Mouse (Mus musculus) ZHBTc4 (cell line): ENCODE results near the gene Snrnp35.

Experiments used
- DNase-seq: peaks from one replicate; pipeline ENCODE4 v3.0.0-alpha.2; 2011; ENCODE audit warnings: low read depth, low spot score

The Snrnp35 gene

DNA sequence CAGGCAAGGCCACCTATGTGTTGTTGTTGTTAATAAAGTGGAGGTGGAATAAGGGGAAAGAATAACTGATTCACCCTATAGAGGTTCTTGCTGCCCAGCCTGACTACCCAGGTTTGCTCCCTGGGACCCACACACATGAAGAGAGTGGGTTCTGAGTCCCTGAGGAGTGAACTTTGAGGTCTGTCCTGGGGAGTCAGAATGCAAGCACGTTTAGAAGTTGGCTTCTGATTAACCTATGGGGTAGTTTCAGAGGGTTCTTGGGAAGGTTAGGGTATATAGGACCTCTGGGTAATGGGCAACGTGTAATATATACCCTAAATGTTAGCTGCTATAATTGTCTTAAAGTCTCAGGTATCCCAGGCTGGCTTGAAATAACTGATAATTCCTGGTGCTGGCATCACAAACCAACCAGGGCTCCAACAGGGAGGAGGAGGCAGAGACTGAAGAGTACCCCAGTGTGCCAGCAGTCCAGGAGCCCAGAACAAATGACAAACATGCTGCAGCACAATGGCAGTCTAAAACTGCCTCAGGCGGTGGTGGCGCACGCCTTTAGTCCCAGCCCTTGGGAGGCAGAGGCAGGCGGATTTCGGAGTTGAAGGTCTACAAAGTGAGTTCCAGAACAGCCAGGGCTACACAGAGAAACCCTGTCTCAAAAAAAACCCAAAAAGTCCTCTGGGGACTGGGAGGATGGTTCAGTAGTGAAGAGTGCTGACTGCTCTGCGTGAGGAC, 20.5 kb upstream of the Snrnp35 start:
- peak; percentile 55 for DNase-seq

DNA sequence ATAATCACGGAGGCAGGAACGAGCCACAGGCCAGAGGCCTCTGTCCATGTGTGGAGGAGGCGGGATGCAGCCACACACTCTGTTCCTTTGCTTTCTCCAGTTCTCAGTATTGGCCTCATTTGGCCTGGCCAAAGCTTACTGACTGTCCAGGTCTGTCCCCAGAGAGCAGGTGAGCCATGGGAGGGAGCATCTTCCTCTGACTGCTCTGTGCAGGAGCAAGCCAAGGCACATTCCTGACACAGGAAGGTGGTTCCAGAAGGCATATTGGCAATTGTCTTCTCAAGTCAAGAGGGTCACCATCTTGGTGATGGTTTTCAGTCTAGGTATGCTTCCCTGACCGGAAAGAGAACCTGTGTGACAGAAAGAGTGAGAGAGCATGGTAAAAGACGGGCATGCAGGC, 19.5 kb upstream of the Snrnp35 start:
- no peak for DNase-seq

DNA sequence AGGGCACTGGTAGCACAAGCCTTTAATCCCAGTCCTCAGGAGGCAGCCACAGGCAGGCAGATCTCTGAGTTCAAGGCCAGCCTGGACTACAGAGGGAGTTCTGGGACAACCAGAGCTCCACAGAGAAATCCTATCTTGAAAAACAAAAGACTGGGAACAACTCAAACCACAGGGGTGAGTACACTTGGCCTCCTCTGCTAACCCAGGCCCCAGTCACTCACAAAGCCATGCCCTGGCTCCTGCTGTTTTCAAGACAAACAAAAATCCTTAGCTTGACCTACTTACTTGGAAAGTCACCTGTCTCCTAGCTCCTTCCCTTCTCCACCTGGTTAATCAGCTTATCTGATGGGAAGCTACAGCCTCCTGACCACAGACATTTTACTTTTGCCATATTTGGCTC, 18.0 kb upstream of the Snrnp35 start:
- peak; percentile 34 for DNase-seq

DNA sequence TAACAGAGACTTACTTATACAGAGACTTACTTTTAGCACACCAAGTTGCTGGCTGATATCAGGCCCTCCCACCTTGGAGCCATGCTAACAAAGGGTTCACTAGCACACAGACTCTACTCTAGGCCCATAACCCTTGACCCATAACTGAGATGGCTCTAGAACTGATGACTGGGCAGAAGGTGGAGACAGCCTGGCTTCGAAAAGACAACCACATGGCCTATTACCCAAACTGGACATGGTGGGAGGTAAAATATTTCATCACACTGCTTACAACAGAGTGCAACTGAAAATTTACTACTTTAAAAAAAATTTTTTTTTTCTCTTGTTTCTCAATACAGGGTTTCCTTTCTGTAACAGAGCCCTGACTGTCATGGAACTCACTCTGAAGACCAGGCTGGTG, 15.2 kb upstream of the Snrnp35 start:
- DNase-seq, result no peak

DNA sequence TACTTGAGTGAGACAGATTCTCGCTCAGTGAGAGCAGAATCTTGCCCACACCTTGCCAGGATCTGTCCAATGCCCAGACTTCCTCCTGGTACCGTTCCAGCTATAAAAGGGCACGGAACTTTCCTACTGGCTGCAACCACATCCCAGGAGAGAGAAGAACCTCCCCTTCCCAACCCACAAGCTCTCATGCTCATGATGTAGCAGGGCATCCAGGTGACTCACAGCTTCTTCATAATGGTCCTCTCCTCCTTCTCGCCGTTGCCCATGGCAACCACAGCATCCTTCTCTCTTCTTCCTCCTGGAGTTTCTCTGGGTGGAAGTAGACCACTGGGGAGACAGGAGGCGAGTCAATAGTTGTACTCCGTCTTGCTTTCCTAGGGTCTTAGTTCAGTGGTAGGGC, 14.6 kb upstream of the Snrnp35 start:
- no peak for DNase-seq

DNA sequence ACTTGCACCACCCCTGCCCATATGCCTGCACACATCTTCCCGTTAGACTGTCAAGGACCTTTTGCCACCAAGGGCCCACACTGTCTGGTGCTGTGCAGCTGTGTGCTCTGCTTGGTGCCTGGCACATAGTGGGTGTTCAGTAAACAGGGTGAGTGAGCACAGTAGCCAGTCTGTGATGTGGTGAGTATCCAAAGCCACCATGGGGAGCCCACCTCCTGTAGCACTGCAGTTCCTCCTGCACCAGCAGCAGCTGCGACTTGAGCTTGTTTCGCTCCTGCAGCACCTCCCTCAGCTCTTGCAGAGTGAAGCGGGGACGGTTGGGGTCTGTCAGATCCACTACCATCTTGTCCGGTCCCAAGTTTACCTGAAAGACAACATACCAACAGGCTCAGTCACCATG, 13.4 kb upstream of the Snrnp35 start:
- no peak for DNase-seq

DNA sequence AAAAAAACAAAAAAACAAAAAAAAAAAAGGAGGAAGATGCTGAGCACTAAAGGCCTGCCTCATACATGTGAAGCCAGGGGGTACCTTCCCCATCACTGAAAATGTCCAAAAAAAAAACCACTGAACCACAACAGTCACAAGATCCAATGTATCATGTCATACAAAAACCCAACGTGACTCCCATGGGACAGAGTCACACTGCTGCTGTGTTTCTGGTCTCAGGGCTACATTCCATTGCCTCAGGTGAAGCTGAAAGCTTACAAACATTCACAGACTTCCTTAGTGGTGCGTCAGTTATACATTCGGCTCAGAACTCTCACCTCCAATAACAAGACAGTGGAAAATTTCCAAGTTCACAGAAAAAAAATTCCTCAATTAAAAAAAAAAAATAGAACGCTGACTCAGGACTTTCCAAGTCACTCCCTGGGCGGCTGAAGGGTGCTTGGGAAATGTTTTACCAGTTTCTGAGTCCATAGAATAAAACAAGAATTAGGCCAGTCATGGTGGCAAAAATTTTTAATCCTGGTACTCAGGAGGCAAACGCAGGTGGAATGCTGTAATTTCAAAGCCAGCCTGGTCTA, 12.3 kb upstream of the Snrnp35 start:
- DNase-seq, result no peak

DNA sequence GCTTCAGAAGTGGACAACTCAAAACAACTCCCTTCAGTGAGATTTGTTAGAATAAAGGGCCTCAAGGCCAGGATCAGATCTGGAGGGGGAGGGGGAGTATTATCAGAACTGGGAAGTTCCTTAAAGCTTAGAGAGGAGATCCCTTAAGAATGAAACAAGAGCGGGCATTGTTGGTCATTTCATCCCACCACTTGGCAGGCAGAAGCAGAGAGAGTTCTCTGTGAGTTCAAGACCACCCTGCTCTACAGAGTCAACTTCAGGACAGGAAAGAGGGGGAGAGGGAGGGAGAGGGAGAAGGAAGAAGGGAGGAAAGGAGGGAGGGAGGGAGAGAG, 4.1 kb upstream of the Snrnp35 start:
- DNase-seq, result no peak

DNA sequence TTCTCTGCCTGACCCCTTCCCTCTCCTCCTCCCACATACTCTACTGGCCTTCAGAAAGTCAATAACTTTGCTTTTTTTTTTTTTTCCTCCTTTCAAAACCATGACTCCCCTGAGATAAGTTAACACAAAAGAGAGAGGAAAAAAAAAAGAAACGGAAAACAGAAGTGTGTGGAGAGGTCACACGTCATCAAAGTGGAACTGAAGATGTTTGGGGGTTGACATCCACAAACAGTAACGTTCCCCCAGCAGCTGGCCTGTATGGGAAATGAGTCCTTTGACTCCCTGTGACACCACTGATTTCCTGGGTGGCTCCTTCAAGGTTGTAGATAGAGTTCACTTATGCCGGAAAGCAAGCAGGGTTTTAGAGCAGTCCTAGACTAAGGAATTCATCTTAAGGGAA, 2.8 kb upstream of the Snrnp35 start:
- no peak for DNase-seq

DNA sequence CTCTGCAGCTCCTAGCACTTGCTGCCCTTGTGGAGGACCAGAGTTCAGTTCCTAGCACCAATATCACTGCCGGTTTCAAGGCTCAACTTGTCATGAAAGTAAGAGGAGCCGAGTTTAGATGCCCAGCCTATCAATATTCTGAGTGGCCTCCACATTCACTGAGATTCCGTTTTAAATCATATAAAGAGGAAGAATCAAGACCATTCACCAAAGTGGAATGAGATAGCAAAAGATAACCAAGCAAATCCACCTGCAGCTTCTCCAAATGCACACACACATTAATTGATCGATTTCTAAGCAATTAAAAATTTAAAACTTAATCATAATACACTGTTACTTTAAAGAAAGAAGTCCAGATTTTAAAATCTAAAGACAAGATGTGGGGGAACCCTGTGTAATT, 1.2 kb upstream of the Snrnp35 start:
- DNase-seq, result no peak

DNA sequence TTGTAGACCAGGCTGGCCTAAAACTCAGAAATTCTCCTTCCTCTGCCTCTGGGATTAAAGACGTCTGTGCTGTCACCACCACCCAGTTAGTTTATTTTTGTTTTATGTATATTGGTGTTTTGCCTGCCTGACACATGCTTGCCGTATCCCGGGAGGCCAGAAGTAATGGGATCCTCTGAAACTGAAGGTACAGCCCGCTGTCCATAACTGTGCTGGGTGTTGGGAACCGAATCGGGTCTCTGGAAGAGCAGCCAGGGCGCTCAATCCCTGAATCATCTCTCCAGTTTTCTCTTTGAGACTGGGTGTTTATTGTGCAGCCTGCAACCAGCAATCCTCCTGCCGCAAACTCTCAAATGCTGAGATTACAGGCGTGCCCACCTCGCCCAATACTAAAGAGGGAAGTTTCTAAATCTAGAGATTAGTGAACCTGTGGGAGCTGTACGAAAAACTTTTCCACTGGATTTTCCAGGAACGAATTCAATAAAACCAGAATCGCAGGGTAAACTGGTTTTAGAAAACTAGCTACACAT, 433 bp upstream of the Snrnp35 start:
- DNase-seq, result no peak

DNA sequence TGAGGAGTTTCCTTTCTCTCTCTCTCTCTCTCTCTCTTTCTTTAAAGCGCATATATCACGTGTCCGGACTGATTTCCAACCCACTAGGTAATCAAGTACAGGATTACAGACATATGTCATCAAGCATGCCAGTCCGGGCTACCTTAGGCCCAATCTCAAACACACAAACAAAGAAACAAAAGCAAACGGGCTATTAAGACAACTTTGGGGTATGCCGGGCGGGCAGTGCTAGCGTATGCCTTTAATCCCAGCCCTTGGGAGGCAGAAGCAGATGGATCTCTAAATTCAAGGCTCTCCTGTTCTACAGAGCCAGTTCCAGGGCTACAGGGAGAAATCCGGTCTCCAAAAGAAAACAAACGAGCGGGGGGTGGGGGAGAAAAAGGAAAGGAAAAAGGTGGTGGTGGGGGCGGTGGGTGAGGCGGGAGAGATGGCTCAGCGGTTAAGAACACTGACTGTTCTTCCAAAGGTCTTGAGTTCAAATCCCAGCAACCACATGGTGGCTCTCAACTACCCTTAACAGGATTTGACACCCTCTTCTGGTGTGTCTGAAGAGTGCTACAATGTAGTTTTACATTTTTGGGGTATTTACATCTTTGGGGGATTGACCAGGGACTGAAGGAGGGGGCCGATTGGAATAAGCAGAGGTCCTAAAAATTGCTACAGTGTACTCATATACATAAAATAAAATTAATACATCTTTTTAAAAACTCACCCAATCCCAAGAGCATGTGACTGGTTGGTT, 892 bp downstream of the Snrnp35 start:
- no peak for DNase-seq

DNA sequence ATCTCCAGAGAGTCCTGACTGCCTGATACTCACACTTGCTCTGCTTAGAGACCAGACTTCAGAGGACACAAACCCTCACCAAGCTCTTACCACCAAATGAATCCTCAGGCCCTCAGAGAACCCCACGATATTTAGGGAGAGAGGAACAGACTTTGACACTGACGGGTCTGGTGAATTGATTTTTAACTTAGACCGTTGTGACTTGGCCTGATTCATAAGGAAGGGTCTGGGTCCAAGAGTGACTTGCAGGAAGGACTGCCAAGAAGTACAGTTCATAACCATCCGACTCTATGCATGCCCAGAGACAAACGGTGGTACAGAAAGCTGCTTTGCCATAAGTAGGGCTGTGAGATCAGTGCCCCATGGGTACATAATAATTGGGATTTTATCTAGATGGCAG, 2.7 kb downstream of the Snrnp35 start:
- DNase-seq, result no peak

DNA sequence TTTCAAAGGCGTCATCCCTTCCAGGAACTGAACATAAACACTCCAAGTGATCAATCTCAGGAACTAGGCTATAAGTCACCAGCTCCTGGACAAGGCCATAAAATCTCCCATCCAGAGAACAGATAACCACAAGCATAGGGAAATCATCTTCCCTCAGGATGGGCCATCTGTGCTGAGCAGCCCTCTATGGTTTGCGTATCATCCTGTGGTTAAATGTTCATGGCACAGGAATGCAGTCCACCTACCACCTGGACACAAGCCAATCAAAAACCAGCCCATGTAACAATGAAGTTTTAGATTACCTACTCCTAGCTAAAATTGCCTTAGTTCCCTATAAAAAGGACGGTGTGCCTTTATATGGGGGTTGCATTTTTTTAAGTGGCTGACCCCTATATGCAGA, 6.0 kb downstream of the Snrnp35 start:
- no peak for DNase-seq

DNA sequence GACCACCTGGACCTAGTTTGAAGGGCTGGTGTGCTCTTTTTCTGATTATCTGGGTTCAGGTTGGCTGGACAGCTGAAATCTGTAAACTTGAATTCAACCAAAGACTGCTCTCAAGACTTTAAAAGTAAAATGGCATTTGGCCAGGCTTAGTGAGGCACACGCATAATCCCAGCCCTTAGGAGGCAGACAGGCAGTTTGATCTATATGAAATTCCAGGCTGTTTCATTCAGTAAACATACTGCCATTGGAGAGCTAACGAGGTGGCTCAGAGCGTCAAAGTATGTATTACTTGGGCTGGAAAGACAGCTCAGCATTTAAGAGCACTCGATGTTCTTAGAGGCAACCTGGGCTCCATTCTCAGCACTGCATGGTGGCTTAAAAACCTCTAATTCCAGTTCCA, 8.8 kb downstream of the Snrnp35 start:
- DNase-seq, result no peak

DNA sequence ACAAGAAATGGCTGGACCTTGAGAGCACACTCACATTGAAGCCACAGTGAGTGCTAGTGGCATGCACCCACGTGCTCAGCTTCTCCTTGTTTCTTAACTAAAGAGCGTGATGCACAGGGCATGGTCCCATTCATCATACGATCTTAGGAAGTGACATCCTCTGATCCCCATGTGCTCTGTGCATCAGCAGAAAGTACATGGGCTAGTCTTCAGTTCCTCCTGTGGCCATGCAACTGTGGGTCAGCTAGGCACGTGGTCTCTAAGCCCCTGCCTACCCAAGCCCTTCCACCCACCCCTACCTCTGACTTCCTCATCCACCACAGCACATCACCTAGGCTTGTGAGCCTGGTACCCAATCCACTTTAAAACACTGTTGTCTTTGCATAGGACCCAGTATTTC, 9.7 kb downstream of the Snrnp35 start:
- no peak for DNase-seq

DNA sequence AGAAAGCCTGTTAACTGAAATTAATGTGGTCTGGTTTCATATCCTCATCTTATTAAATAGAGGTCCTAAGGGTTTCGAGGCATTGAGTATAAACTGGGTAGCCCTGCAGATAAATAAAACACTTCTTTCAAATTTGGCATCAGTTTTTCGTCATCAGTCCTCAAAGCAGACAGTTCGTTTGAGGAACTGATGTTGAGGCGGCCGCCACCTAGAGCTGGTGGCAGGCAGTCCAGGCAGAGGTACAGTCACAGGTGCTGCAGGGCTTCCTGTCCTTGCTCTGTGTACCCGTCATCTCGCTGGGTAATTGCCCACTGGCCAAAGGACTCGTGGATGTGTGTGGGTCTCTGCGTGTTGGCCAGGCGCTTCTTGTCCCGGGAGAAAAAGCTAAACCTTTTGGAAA, 10.5 kb downstream of the Snrnp35 start:
- no peak for DNase-seq

DNA sequence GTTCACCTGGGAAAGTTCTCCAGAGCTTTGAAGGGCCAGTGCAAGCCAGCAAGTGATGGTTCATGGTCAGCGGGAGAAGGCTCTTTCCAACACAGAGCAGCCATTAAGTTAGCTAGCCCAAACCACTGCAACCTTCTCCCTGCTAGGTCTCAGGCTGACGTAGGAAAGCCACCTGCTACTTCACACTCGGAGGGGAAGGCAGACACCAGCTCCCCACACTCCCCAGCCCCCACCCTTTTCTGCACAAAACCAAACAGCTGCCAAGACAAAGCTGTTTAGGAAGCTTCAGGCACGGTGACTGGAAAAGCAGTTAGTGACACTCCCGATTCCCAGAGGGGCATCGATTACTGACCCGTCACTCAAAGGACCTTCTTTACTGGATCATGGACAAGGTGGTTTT, 12.6 kb downstream of the Snrnp35 start:
- DNase-seq, result no peak

DNA sequence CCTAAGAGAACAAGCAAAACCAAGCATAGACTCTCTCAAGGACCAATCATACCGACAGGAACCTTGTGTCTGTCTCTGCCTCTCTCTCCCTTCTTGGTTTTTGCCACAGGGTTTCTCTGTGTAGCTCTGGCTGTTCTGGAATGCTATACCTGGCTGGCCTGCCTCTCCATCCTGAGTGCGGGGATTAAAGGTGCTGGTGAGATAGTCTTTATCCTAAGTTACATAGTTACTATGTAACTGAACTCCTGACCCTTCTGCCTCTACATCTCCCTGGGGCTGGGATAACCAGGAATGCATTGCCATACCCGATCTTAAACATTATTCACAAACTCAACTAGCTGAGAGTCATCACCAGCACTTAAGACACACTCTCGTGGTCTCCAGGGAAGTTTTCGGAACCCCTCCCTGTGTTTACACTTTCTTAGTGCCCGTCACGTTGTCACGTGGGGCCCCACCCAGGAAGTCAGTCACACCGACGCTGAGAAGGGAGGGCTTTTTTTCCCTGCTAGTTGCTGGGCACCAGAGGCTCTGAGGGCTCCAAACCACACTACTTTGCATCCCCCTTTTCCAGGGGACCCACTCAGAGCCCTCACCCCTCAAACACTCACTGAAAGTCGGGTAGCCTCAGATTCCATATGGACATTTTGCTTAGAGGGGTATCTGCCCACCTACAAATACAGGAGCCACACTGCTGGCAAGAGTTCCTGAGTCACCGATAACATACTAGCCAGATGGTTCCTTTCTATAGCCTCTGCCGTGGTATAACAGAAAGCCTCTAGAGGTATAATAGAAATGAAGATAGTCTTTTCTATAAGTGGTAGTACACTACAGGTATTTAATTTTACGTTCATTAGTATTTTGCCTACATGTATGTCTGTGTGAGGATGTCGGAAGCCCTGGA, 13.9 kb downstream of the Snrnp35 start:
- peak; percentile 25 for DNase-seq

DNA sequence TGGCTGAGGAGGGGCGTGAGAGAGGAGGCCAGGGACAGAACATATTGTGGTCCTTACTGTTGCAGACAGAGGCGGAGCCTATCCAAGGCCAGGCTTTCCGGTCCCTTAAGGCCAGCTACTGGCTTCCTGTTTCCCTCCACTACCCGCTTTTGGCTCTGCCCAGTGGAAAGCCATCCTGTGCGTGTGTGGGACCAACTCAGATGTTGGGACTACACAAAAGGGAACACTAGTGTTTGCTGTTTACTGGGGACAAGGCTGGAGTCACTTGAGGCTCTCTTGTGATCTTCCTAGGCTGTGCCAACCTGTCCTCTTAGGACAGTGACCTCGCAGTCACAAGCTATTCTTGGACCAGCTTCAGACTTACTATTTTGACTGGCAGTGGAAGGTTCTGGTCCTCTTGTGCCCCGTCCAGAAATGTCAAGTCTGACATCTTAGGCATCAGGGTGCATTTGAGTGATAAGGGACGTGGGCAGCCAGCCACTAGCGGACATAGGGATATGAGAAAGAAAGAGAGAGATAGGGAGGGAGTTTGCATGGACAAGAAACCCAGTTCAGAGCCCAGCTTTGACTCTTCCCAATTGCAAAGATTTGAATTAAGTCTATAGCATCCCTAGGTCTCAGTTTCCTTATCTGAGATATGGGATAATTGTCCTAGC, 15.4 kb downstream of the Snrnp35 start:
- no peak for DNase-seq

DNA sequence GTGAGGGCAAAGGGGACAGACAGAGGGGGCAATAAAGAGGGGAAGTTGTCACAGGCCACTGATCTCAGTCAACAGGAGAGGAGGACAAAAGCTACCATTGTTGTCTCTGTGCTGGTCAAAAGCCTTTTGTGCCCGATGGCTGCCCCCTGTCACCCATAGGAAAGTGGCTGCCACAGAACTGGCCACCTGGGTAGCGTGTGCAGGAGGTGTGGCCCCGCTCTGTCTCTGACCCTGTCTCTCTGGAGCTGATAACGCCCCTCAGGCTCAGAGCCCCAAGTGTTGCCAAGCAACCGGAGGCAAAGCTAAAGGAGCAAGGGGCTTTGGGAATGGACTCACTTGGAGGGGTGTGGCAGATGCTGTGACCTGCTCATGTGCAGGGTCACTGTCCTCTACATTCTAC, 16.1 kb downstream of the Snrnp35 start:
- DNase-seq, result no peak
